Mouse (Mus musculus) ES-Bruce4 (cell line): ENCODE results near the gene Mvb12b. TPM values are rescaled to one million over a fixed set of nuclear protein-coding genes. Genes with fewer than 3 reads are reported as not detected.

Experiments used
- H3K27ac ChIP-seq: 2 replicates; pipeline ENCODE4 v1.5.1; 2012; ENCODE audit warnings: low read length, inconsistent platforms; ENCODE audit not compliant: insufficient read depth
- H3K27me3 ChIP-seq: 2 replicates; pipeline ENCODE4 v1.6.1; 2012; ENCODE audit warnings: mild to moderate bottlenecking, low read length, inconsistent platforms; ENCODE audit not compliant: control insufficient read depth, poor library complexity, insufficient read depth, severe bottlenecking
- H3K36me3 ChIP-seq: 2 replicates; pipeline ENCODE4 v1.6.1; 2012; ENCODE audit warnings: inconsistent platforms, mild to moderate bottlenecking, low read length, moderate library complexity; ENCODE audit not compliant: control insufficient read depth, poor library complexity, insufficient read depth, severe bottlenecking
- H3K4me1 ChIP-seq: one replicate; pipeline ENCODE4 v1.8.1; 2011; ENCODE audit warnings: low read length; ENCODE audit not compliant: control insufficient read depth, insufficient read depth
- H3K4me3 ChIP-seq: 2 replicates; pipeline ENCODE4 v1.5.1; 2011; ENCODE audit warnings: low read depth, mild to moderate bottlenecking, low read length
- H3K9ac ChIP-seq: 2 replicates; pipeline ENCODE4 v1.6.1; 2012; ENCODE audit warnings: low read depth, mild to moderate bottlenecking, inconsistent platforms; ENCODE audit not compliant: poor library complexity, severe bottlenecking
- H3K9me3 ChIP-seq: replicated peaks from 2 replicates; pipeline ENCODE4 v1.6.1; 2012; ENCODE audit warnings: mild to moderate bottlenecking, low read length, inconsistent platforms; ENCODE audit not compliant: control insufficient read depth, poor library complexity, insufficient read depth, severe bottlenecking
- CTCF ChIP-seq: IDR thresholded peaks from one replicate; pipeline ENCODE4 v1.8.1; 2011; ENCODE audit warnings: low read depth, low read length
- EP300 ChIP-seq: IDR thresholded peaks from 2 replicates; pipeline ENCODE4 v1.6.1; 2011; ENCODE audit warnings: low read depth, low read length; ENCODE audit not compliant: insufficient read depth
- POLR2A ChIP-seq: IDR thresholded peaks from one replicate; pipeline ENCODE4 v1.8.1; 2011; ENCODE audit warnings: low read length; ENCODE audit not compliant: insufficient read depth
- polyA plus RNA-seq: library from polyadenylated mRNA; stranded (reverse); fragments of >200 nt; gene quantifications from 2 replicates; pipeline ENCODE4 v1.2.4, GENCODE M21; 2011; ENCODE audit warnings: low read depth; ENCODE audit not compliant: missing spikeins, insufficient read depth, insufficient read length

The Mvb12b gene
- polyA plus RNA-seq, 1 experiment = 11.5 TPM

DNA sequence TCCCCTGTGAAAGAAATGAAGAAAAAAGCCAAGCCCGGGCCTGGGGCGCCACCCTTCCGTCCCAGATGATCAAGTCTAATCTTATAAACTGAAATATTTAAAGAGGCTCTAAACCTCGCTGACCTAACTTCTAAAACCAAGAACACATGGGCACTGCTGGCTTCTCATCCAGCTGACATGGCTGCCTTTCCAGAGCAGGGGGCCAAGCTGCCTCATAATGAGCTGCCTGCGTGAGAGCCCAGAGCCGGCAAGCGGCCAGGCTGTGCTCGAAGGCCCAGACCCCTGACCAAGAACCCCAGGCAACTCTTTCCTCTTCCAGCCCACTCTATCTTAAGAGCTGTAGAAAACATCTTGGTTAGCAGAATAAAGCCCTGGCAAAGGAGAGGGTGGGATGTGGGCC lies 73.2 kb downstream of the Mvb12b start:
- Histone ChIP-seq H3K36me3 (no peaks in the 10 kb centered on the region), H3K4me3 (no peak overlapping the region), H3K27ac (no peak overlapping the region), H3K9me3 (no peaks in the 10 kb centered on the region), H3K4me1 (no peaks in the 10 kb centered on the region), H3K9ac (no peak overlapping the region), H3K27me3 (no peaks in the 10 kb centered on the region)
- TF ChIP-seq EP300 = no peak
- TF ChIP-seq CTCF = no peak
- no peak for TF ChIP-seq POLR2A

DNA sequence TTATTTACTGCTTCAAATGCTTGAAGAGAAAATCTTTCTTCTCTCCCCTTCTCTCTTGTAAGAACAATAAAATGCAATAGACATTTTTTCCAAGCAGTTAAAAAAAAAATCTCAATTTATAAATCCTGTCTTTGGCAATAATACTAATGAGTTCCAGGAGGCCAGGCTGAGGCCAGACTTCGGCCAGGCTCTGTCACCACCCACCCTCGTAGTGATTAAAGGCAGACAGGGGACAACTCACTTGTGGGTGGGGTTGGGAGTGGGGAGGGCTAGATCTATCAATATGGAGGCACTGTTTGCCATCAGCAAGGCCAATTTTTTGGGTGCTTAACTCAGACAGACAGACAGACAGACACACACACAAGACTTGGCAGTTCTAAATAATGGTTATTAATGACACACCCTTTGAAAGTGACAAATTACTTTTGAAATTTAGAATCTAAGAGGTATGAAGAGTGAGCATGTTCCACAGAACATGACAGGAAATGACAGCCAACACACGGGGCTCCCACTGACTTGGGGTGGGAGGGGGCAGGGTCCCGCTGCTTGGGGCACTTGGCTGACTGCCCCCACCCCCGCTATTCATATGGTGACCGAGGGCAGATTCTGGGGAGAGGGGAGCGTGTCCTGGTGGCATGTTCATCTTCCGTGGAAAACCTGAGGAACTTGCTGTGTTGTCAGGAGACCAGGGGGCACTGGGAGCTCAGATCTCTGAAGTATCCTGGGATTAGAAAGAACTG lies 74.1 kb downstream of the Mvb12b start:
- Histone ChIP-seq H3K27me3 (no peaks in the 10 kb centered on the region), H3K9ac (no peak overlapping the region), H3K36me3 (no peaks in the 10 kb centered on the region), H3K9me3 (no peaks in the 10 kb centered on the region), H3K4me1 (no peaks in the 10 kb centered on the region), H3K4me3 (no peak overlapping the region), H3K27ac (no peak overlapping the region)
- TF ChIP-seq CTCF (no peak), EP300 (no peak), POLR2A (no peak)

DNA sequence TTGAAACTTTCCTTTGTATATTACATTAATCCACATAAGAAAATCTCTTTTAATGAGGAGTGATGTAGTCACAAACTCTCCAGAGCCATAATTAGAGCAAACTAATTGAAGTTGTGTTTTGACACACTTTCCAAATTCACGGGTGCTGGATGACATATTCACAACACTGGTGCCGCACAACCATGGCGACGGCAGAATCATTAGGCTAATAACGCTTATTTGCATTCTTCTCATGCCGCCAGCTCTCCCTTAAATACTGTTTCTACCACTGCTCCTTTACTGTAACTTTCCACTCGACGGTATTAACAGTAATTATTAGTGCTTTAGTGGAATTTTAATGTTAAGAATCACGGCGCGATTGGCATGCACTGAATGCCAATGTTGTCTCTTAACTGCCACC lies 74.8 kb downstream of the Mvb12b start:
- no peaks in the 10 kb centered on the region for H3K4me1 ChIP-seq
- no peak overlapping the region for H3K9ac ChIP-seq
- H3K27ac ChIP-seq = no peak overlapping the region

DNA sequence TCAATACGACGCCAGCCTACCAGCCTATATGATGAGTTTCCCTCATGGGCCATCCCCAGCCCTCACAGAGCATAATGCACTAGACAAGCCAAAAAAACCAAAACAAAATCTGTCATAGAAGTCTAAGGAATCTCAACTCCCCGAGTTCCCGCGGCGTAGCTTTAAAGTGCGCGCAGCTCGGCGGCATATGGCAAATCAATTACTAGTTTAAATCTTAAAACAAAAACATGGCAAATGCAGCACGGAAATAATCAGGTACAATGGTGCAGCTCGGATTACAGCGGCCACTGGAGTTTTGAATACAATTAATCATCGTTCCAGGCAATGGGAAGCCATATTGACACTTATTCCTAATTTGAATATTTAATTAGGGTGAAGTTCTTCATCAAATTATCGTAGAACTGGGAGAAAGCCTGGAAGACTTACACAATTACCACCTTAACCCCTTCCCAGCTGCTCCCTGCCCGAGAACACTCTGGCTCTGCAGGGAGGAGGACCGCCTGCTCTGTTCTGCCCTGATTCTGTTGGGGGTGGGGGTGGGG lies 76.3 kb downstream of the Mvb12b start:
- Histone ChIP-seq H3K27me3 (no peaks in the 10 kb centered on the region), H3K27ac (no peak overlapping the region), H3K36me3 (no peaks in the 10 kb centered on the region), H3K9ac (no peak overlapping the region), H3K4me1 (no peaks in the 10 kb centered on the region), H3K9me3 (no peaks in the 10 kb centered on the region), H3K4me3 (no peak overlapping the region)
- TF ChIP-seq POLR2A (no peak), CTCF (no peak), EP300 (no peak)

More for the DNA sequence above, 74.8 kb downstream of the Mvb12b start:
- Histone ChIP-seq H3K4me3 (no peak overlapping the region), H3K36me3 (no peaks in the 10 kb centered on the region), H3K9me3 (no peaks in the 10 kb centered on the region), H3K27me3 (no peaks in the 10 kb centered on the region)
- TF ChIP-seq POLR2A (no peak), CTCF (no peak), EP300 (no peak)

DNA sequence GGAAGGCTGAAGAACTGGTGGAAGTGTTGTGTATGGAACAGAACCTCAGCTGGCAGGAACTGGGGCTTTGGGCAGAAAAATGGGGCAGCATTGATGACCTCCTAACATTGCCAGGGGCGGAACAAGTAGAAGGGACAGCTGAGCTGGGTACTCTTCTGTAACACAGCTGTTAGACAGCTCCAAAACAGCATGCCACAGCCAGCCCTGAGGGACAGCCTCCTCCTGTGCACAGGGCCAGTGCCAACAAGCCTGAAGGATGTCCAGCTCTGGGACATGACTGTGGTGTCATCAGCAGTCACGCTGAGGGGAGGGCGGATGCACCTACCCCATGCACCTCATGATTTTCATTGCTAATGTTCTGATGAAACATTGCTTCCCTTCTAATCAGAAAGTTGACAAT lies 78.7 kb downstream of the Mvb12b start:
- no peak overlapping the region for H3K4me3 ChIP-seq
- H3K9me3 ChIP-seq = no peaks in the 10 kb centered on the region
- no peak for TF ChIP-seq EP300
- no peak for TF ChIP-seq CTCF
- TF ChIP-seq POLR2A = no peak
- no peak overlapping the region for H3K27ac ChIP-seq
- H3K9ac ChIP-seq = no peak overlapping the region
- H3K27me3 ChIP-seq = no peaks in the 10 kb centered on the region
- no peaks in the 10 kb centered on the region for H3K36me3 ChIP-seq
- no peaks in the 10 kb centered on the region for H3K4me1 ChIP-seq

DNA sequence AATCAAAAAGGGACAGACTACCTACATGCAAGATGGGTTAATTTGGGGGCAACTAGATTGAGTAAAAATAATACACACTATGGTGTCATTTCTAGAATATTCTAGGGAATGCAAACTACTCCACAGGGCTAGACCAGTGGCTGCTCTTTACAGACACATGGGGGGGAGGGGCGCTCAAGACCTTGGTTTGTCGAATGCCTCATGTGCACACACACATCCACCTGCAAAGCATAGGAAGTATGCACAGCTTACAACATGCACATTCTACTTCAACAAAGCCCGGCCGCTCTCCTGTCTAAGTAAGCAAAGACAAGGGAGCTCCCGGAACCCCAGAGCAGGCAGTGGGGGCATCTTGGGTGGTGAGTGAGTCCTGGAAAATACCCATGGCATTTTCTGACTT lies 79.7 kb downstream of the Mvb12b start:
- Histone ChIP-seq H3K4me1 (no peaks in the 10 kb centered on the region), H3K9me3 (no peaks in the 10 kb centered on the region), H3K36me3 (no peaks in the 10 kb centered on the region), H3K27me3 (no peaks in the 10 kb centered on the region), H3K4me3 (no peak overlapping the region), H3K27ac (no peak overlapping the region), H3K9ac (no peak overlapping the region)
- no peak for TF ChIP-seq EP300
